11 mouse cellular contexts compared by ENCODE assay signal in genomic region chr3:17790331-17790730, GRCm38 (mm10).
DNase-seq lines count a peak whose midpoint lies in the region; ATAC-seq lines count a peak whose summit lies in the region.
"Had no signal": no experiment of that assay in that cellular context is flagged by ENCODE, and none has a peak within 500 bp of the region (broad histone marks: within the 10 kb centered on the region; RNA-seq: fewer than 3 reads in every experiment).

No protein-coding gene starts in this region.

- peak overlapping the region; percentile 98 for H3K9ac ChIP-seq in forebrain, embryonic 11.5 days (ENCODE audit: low read length)
- H3K9ac ChIP-seq: limb, embryonic 12.5 days had no signal

- 0% methylated on average over 14 of the region's 14 CpGs for WGBS in forebrain, embryonic 11.5 days
- WGBS in midbrain, embryonic 10.5 days = under 1% methylated on average over 14 of the region's 14 CpGs

- DNase-seq in forebrain, embryonic 11.5 days (ENCODE audit: low spot score) = peak; percentile 70
- peak; percentile 66 for DNase-seq in midbrain, embryonic 10.5 days (ENCODE audit: low spot score)
- peak; percentile 42 for DNase-seq in right cerebral cortex, postnatal 25 days
- DNase-seq in liver = no peak
- DNase-seq in lung, postnatal 36 days = no peak
- DNase-seq: thymus, postnatal 25 days had no signal

- H3K4me2 ChIP-seq in forebrain, embryonic 11.5 days (ENCODE audit: low read depth, low read length, severe bottlenecking) = peak overlapping the region; percentile 38
- H3K4me2 ChIP-seq: limb, embryonic 12.5 days had no signal

- H3K36me3 ChIP-seq in megakaryocyte, embryonic 14.5 days (replicated peaks; ENCODE audit: low read length) = no peaks in the 10 kb centered on the region
- H3K36me3 ChIP-seq in forebrain, embryonic 11.5 days (ENCODE audit: control insufficient read depth, insufficient read depth, low read length) = no peaks in the 10 kb centered on the region
- H3K36me3 ChIP-seq in midbrain, embryonic 10.5 days = peaks cover 11% of the 10 kb centered on the region
- H3K36me3 ChIP-seq: limb, embryonic 12.5 days had no signal

- ATAC-seq in megakaryocyte, adult 5-6 weeks (ENCODE audit: poor library complexity, severe bottlenecking) = no peak
- no peak for ATAC-seq in forebrain, embryonic 11.5 days (replicated peaks; ENCODE audit: low FRiP score)
- ATAC-seq in megakaryocyte-erythroid progenitor cell, adult 5-6 weeks (replicated peaks; ENCODE audit: low FRiP score, low TSS enrichment, poor library complexity, severe bottlenecking) = no peak

- H3K9me3 ChIP-seq in megakaryocyte, embryonic 14.5 days = peaks cover 29% of the 10 kb centered on the region
- no peaks in the 10 kb centered on the region for H3K9me3 ChIP-seq in forebrain, embryonic 11.5 days (ENCODE audit: control insufficient read depth, low read length)
- H3K9me3 ChIP-seq in midbrain, embryonic 10.5 days (replicated peaks) = no peaks in the 10 kb centered on the region
- H3K9me3 ChIP-seq: limb, embryonic 12.5 days had no signal

- peaks cover 81% of the 10 kb centered on the region for H3K27me3 ChIP-seq in megakaryocyte, embryonic 14.5 days (replicated peaks)
- no peaks in the 10 kb centered on the region for H3K27me3 ChIP-seq in forebrain, embryonic 11.5 days (ENCODE audit: control insufficient read depth, insufficient read depth, low read length)
- H3K27me3 ChIP-seq in midbrain, embryonic 10.5 days (ENCODE audit: low read depth, poor library complexity, severe bottlenecking) = peaks cover 16% of the 10 kb centered on the region

- peak overlapping the region; percentile 86 for H3K4me3 ChIP-seq in megakaryocyte, embryonic 14.5 days (replicated peaks)
- H3K4me3 ChIP-seq in forebrain, embryonic 11.5 days (ENCODE audit: low read depth, low read length) = peak overlapping the region; percentile 74
- peak overlapping the region; percentile 91 for H3K4me3 ChIP-seq in midbrain, embryonic 10.5 days
- H3K4me3 ChIP-seq: limb, embryonic 12.5 days had no signal

- peak overlapping the region; percentile 95 for H3K27ac ChIP-seq in forebrain, embryonic 11.5 days (ENCODE audit: low read depth, low read length)
- peak overlapping the region; percentile 100 for H3K27ac ChIP-seq in midbrain, embryonic 10.5 days (replicated peaks)
- H3K27ac ChIP-seq: limb, embryonic 12.5 days; macrophage had no signal

- H3K4me1 ChIP-seq in megakaryocyte, embryonic 14.5 days = peaks cover 26% of the 10 kb centered on the region
- peaks cover 15% of the 10 kb centered on the region for H3K4me1 ChIP-seq in forebrain, embryonic 11.5 days (replicated peaks; ENCODE audit: control insufficient read depth, insufficient read depth, low read length)
- peaks cover 38% of the 10 kb centered on the region for H3K4me1 ChIP-seq in midbrain, embryonic 10.5 days

Comparison
In these comparisons a context has a peak if more than half of its experiments do, and no peak if none do; other contexts are left out.
1. DNase-seq: peak in forebrain, embryonic 11.5 days (single experiment), midbrain, embryonic 10.5 days (single experiment) and right cerebral cortex, postnatal 25 days (single experiment); none in liver (single experiment) and lung, postnatal 36 days (single experiment).
2. Peak in every context shown above with its lines, with median percentiles within 50 percentile points of each other: H3K4me3 ChIP-seq.